Mouse (Mus musculus) testis, postnatal 10 days (tissue): ENCODE measurements around the gene Siva1.

Experiments used
- DNase-seq: peaks from one replicate; pipeline ENCODE4 v3.0.0; 2021; ENCODE audit warnings: low spot score

The Siva1 gene

GRCm38 (mm10) chr12:112659109-112659508 is 14.6 kb downstream of the Siva1 start:
- peak; percentile 92 for DNase-seq

GRCm38 (mm10) chr12:112660576-112661326 is 16.3 kb downstream of the Siva1 start:
- DNase-seq = peak; percentile 74

- DNase-seq = no peak
Measured at GRCm38 (mm10) chr12:112661327-112661605, 16.8 kb downstream of the Siva1 start.

GRCm38 (mm10) chr12:112661851-112662250 is 17.4 kb downstream of the Siva1 start:
- DNase-seq = no peak

GRCm38 (mm10) chr12:112663303-112663702 is 18.8 kb downstream of the Siva1 start:
- DNase-seq = no peak

GRCm38 (mm10) chr12:112663716-112664115 is 19.2 kb downstream of the Siva1 start:
- no peak for DNase-seq

- DNase-seq = no peak
Measured at GRCm38 (mm10) chr12:112664124-112664523, 19.6 kb downstream of the Siva1 start.

- DNase-seq = no peak
Measured at GRCm38 (mm10) chr12:112664656-112665055, 20.2 kb downstream of the Siva1 start.

GRCm38 (mm10) chr12:112665445-112665844 is 21.0 kb downstream of the Siva1 start:
- DNase-seq = no peak

GRCm38 (mm10) chr12:112665881-112666544 is 21.5 kb downstream of the Siva1 start:
- no peak for DNase-seq

GRCm38 (mm10) chr12:112667619-112668297 is 23.3 kb downstream of the Siva1 start:
- DNase-seq = no peak

GRCm38 (mm10) chr12:112670718-112671393 is 26.4 kb downstream of the Siva1 start:
- peak; percentile 65 for DNase-seq

GRCm38 (mm10) chr12:112671891-112672290 is 27.4 kb downstream of the Siva1 start:
- DNase-seq = peak; percentile 47

- DNase-seq = peak; percentile 66
Measured at GRCm38 (mm10) chr12:112672744-112673575, 28.5 kb downstream of the Siva1 start.

- peak; percentile 80 for DNase-seq
Measured at GRCm38 (mm10) chr12:112673576-112674091, 29.2 kb downstream of the Siva1 start.

- DNase-seq = peak; percentile 74
Measured at GRCm38 (mm10) chr12:112674132-112675011, 29.9 kb downstream of the Siva1 start, which contains the start of gene Akt1. Gene Akt1 (minus strand): TSS chr12:112674884.

- peak; percentile 91 for DNase-seq
Measured at GRCm38 (mm10) chr12:112675245-112676035, 31.0 kb downstream of the Siva1 start.

- peak; percentile 55 for DNase-seq
Measured at GRCm38 (mm10) chr12:112677076-112677475, 32.6 kb downstream of the Siva1 start.

- DNase-seq = peak; percentile 44
Measured at GRCm38 (mm10) chr12:112677943-112678554, 33.6 kb downstream of the Siva1 start.
